Mouse (Mus musculus) E14TG2a.4 (cell line): ENCODE measurements around the gene Nlrp1b.

Experiments
- H3K27me3 ChIP-seq: 2 replicates; pipeline ENCODE4 v1.6.1; 2014; ENCODE audit warnings: low read length, control low read depth; ENCODE audit not compliant: insufficient read depth
- H3K36me3 ChIP-seq: 2 replicates; pipeline ENCODE4 v1.6.1; 2014; ENCODE audit warnings: low read length, control low read depth; ENCODE audit not compliant: insufficient read depth
- H3K4me1 ChIP-seq: replicated peaks from 2 replicates; pipeline ENCODE4 v1.6.1; 2014; ENCODE audit warnings: low read depth, low read length, control low read depth
- H3K4me3 ChIP-seq: replicated peaks from 2 replicates; pipeline ENCODE4 v1.5.1; 2014; ENCODE audit warnings: mild to moderate bottlenecking, low read length
- H3K9me3 ChIP-seq: 2 replicates; pipeline ENCODE4 v1.6.1; 2014; ENCODE audit warnings: low read length, control low read depth
- CTCF ChIP-seq: conservative IDR thresholded peaks from 2 replicates; pipeline ENCODE4 v1.5.1; 2014; ENCODE audit warnings: low read length
- NANOG ChIP-seq: IDR thresholded peaks from 2 replicates; pipeline ENCODE4 v1.6.1; 2014; ENCODE audit warnings: borderline replicate concordance, low read length, mixed read lengths
- POU5F1 ChIP-seq: IDR thresholded peaks from 2 replicates; pipeline ENCODE4 v1.6.1; 2014; ENCODE audit warnings: low read length, borderline replicate concordance

Nlrp1b gene

DNA sequence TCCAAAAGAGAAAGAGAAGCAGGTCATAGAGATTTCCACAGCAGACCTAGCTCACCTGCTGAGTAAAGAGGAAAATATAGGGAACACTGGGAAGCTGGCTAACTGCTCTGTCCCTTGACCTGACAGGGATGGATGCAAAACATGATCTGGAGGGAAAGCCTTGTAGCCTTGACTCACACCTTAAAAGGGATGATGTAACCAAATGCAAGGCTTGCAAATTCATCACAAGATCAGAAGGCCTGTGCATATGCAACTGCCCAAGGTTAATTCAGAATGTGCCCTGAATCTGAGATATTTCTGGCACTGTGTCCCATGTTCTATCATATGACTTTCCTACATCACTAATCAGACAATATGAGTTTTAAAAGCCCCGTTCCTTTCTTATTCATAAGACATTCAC is 75.3 kb downstream of the Nlrp1b start:
- H3K4me3 ChIP-seq, result no peak overlapping the region
- no peaks in the 10 kb centered on the region for H3K27me3 ChIP-seq
- H3K9me3 ChIP-seq, result no peaks in the 10 kb centered on the region
- H3K36me3 ChIP-seq, result no peaks in the 10 kb centered on the region
- no peaks in the 10 kb centered on the region for H3K4me1 ChIP-seq
- TF ChIP-seq POU5F1 (no peak), CTCF (no peak), NANOG (no peak)

DNA sequence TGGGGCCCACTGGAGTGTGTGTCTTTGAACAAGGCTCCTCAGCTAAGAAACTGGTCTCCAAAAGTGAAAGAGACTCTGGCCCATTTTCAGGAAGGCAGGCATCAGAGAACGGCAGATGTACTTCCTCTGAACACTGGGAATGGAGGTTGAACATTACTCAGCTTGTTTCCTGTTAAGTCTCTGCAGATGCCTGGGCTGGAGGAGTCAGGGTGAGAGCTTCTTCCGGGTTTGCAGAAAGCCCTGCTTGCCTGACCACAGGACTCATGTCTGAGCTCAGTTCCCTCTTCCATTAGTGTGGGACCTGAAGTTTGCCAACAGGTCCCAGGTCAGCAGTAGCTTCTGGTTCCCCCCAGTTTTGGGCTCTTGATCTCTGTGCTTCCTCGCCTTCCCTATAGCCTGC is 85.9 kb downstream of the Nlrp1b start, which contains the start of gene Nlrp1a:
Nlrp1a (minus strand) TSS at position 44 of the 400 bp plus-strand sequence.
- Histone ChIP-seq H3K4me1 (no peaks in the 10 kb centered on the region), H3K9me3 (peaks cover 26% of the 10 kb centered on the region), H3K4me3 (no peak within 1 kb of the TSS), H3K27me3 (no peaks in the 10 kb centered on the region), H3K36me3 (no peaks in the 10 kb centered on the region)
- TF ChIP-seq NANOG (no peak), POU5F1 (no peak), CTCF (no peak)

DNA sequence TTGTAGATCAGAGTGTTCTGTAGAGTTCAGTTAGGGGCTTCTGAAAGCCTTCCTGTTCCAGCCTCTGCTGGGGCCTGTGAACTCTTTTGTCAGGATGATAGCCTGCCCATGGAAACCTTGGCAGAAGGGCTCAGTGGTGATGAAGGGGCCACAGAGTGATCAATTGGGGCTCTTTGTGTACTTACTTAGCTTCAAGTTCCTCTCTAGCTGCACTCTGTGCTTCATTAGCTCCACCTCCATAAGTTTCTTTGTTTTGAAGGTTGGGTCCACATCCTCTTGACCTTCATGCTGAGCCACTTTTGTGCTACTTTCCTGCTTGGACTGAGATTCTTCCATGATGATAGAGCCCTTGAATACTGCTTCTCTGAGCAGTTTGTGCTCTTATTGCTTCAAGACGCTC is 88.5 kb downstream of the Nlrp1b start:
- no peak for TF ChIP-seq CTCF
- TF ChIP-seq POU5F1, result no peak
- no peak for TF ChIP-seq NANOG
- H3K4me1 ChIP-seq, result no peaks in the 10 kb centered on the region
- peaks cover 47% of the 10 kb centered on the region for H3K9me3 ChIP-seq
- no peaks in the 10 kb centered on the region for H3K27me3 ChIP-seq
- H3K4me3 ChIP-seq, result no peak overlapping the region
- no peaks in the 10 kb centered on the region for H3K36me3 ChIP-seq

DNA sequence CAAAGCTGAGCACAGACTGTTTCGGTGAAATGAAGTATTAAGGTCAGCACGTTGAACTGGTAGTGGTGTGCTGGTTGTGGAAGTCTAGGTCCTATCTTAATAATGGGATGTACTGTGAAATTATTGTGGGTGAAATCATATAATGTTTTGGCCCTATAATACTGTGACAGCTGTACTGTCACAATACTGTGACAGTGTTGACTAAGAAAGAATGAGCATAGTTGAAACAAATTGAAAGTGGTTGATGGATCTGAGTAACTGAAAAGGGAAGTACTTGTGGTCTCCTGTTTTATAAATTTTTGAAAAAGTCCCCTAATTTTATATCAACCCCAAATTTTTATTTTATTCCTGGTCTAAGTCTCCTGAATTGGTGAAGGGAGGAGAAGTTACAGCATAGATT is 123.4 kb downstream of the Nlrp1b start:
- Histone ChIP-seq H3K4me1 (no peaks in the 10 kb centered on the region), H3K36me3 (no peaks in the 10 kb centered on the region), H3K9me3 (no peaks in the 10 kb centered on the region), H3K4me3 (no peak overlapping the region), H3K27me3 (no peaks in the 10 kb centered on the region)
- TF ChIP-seq POU5F1 (no peak), CTCF (no peak), NANOG (no peak)

DNA sequence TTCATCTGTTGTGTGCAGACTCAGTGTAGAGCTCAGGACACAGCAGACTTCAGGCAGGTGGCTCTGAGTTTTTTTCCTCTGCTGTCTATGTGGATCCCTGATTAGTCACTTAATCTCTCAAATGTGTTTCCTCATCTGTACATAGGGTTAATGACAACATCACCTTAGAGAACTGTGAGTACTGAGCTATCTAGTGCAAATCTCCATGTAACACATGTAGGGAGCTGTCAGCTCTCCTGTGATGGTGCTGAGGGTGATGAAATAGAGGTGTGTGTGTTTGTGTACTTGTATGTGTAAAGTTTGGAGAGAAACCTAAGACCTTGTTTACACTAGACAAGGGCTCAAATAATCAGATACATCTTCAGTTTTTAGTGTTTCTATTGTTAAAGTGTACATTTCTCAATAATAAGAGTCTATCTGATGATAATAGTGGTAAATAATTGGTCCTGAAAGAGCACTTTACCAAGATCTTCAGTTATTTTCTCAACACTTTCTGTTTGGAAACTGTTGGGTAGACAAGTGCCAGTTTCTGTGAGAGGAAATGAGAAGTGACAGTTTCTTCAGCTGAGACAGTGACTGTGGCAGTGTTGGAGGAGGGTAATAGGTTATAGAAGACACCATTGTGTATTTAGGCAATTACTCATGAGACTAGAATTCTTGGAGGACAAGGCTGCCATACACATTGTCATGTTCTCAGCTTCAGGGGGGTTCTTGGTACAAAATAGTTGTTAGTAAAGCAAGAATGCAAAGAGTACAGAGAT is 124.1 kb downstream of the Nlrp1b start:
- TF ChIP-seq CTCF (no peak), POU5F1 (no peak), NANOG (no peak)
- no peaks in the 10 kb centered on the region for H3K36me3 ChIP-seq
- H3K9me3 ChIP-seq, result no peaks in the 10 kb centered on the region
- no peak overlapping the region for H3K4me3 ChIP-seq
- no peaks in the 10 kb centered on the region for H3K27me3 ChIP-seq
- H3K4me1 ChIP-seq, result no peaks in the 10 kb centered on the region

DNA sequence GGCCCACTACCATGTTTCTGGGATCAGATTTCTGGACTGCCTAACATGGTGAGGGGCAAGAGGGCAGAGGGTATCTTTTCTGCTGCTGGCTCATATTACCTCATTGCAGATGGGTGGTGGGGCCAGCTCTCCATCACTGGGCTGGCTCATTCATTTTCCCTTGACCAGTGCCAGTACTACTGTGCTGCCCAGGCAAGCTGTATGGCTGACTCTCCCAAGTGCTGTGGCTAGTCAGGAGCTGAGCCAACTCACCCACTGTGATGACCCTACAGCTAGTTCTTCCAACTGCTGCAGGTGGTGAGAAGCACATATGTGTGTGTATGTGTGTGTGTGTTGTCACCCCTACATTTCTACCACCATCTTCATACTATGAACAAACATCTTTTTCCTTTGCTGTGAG is 126.6 kb downstream of the Nlrp1b start:
- Histone ChIP-seq H3K4me3 (no peak overlapping the region), H3K9me3 (peaks cover 9% of the 10 kb centered on the region; the same call in 1 of the 2 replicates), H3K4me1 (no peaks in the 10 kb centered on the region), H3K36me3 (no peaks in the 10 kb centered on the region), H3K27me3 (no peaks in the 10 kb centered on the region)
- TF ChIP-seq POU5F1, result no peak
- no peak for TF ChIP-seq NANOG
- TF ChIP-seq CTCF, result no peak
